In genomic region chr2:11501301-11502254, GRCm38 (mm10) we compare ENCODE assay signal across 9 mouse cellular contexts. TPM values are rescaled to one million over a fixed set of nuclear protein-coding genes. Genes with fewer than 3 reads are reported as not detected.
DNase-seq lines count a peak whose midpoint lies in the region; ATAC-seq lines count a peak whose summit lies in the region.
"Had no signal": no experiment of that assay in that cellular context is flagged by ENCODE, and none has a peak within 500 bp of the region (broad histone marks: within the 10 kb centered on the region; RNA-seq: fewer than 3 reads in every experiment).

No protein-coding gene starts in this region.

- H3K9me3 ChIP-seq in embryonic facial prominence, embryonic 14.5 days (ENCODE audit: control insufficient read depth, low read length) = no peaks in the 10 kb centered on the region
- no peaks in the 10 kb centered on the region for H3K9me3 ChIP-seq in limb, embryonic 12.5 days
- no peaks in the 10 kb centered on the region for H3K9me3 ChIP-seq in midbrain, embryonic 14.5 days (ENCODE audit: control insufficient read depth, low read length)
- H3K9me3 ChIP-seq: G1E had no signal

- ATAC-seq in embryonic facial prominence, embryonic 14.5 days (ENCODE audit: low read depth) = peak; percentile 88
- ATAC-seq in limb, embryonic 12.5 days (ENCODE audit: insufficient number of reproducible peaks, insufficient read depth, low FRiP score, low TSS enrichment, low read depth) = peak; percentile 84
- ATAC-seq in midbrain, embryonic 14.5 days (ENCODE audit: low FRiP score, low TSS enrichment) = peak; percentile 89

- under 1% methylated on average over 57 of the region's 76 CpGs for WGBS in embryonic facial prominence, embryonic 14.5 days
- under 1% methylated on average over 76 of the region's 76 CpGs for WGBS in limb, embryonic 12.5 days
- WGBS in midbrain, embryonic 14.5 days = under 1% methylated on average over 76 of the region's 76 CpGs

- peak; percentile 83 for DNase-seq in 3T3-L1 (ENCODE audit: low read depth, low spot score)
- DNase-seq in adrenal gland, postnatal 4 days (ENCODE audit: low spot score in 2 of 2) = peak; percentile 78 to 81
- peak; percentile 94 for DNase-seq in embryonic facial prominence, embryonic 14.5 days (ENCODE audit: low spot score)
- DNase-seq in heart, adult 8-10 months (ENCODE audit: low spot score) = peak; percentile 91
- peak; percentile 89 to 90 for DNase-seq in kidney, adult 8-10 months
- peak; percentile 95 for DNase-seq in midbrain, embryonic 14.5 days
- DNase-seq in spleen, adult 12 weeks (ENCODE audit: low spot score) = peak; percentile 75

- H3K27ac ChIP-seq in embryonic facial prominence, embryonic 14.5 days (replicated peaks; ENCODE audit: low read depth, low read length) = peak overlapping the region; percentile 94
- peak overlapping the region; percentile 86 for H3K27ac ChIP-seq in limb, embryonic 12.5 days
- peak overlapping the region; percentile 93 for H3K27ac ChIP-seq in midbrain, embryonic 14.5 days (replicated peaks; ENCODE audit: low read depth, low read length)

- peaks cover 13% of the 10 kb centered on the region for H3K4me1 ChIP-seq in embryonic facial prominence, embryonic 14.5 days (ENCODE audit: control insufficient read depth, insufficient read depth, low read length)
- H3K4me1 ChIP-seq in limb, embryonic 12.5 days (replicated peaks) = peaks cover 27% of the 10 kb centered on the region
- peaks cover 25% of the 10 kb centered on the region; the same call in 1 of the 2 replicates for H3K4me1 ChIP-seq in midbrain, embryonic 14.5 days (ENCODE audit: control insufficient read depth, insufficient read depth, low read length)

- H3K4me3 ChIP-seq in embryonic facial prominence, embryonic 14.5 days (ENCODE audit: low read depth, low read length) = peak overlapping the region; percentile 69
- peak overlapping the region; percentile 64 for H3K4me3 ChIP-seq in limb, embryonic 12.5 days (replicated peaks)
- peak overlapping the region; percentile 60 for H3K4me3 ChIP-seq in midbrain, embryonic 14.5 days (replicated peaks; ENCODE audit: low read depth, low read length)

- H3K36me3 ChIP-seq in embryonic facial prominence, embryonic 14.5 days (ENCODE audit: control insufficient read depth, insufficient read depth, low read length) = 0 out of 2 replicates have a peak, but pooled peaks cover 4% of the 10 kb centered on the region
- H3K36me3 ChIP-seq in limb, embryonic 12.5 days = peaks cover 10% of the 10 kb centered on the region; the same call in 1 of the 2 replicates
- H3K36me3 ChIP-seq in midbrain, embryonic 14.5 days (ENCODE audit: control insufficient read depth, insufficient read depth, low read length) = peaks cover 4% of the 10 kb centered on the region; the same call in 1 of the 2 replicates
- H3K36me3 ChIP-seq: G1E had no signal

- peak overlapping the region; percentile 85 for H3K4me2 ChIP-seq in embryonic facial prominence, embryonic 14.5 days (ENCODE audit: low read depth, low read length)
- H3K4me2 ChIP-seq in limb, embryonic 12.5 days = peak overlapping the region; percentile 70
- H3K4me2 ChIP-seq in midbrain, embryonic 14.5 days (ENCODE audit: low read length) = peak overlapping the region; percentile 91

- H3K9ac ChIP-seq in embryonic facial prominence, embryonic 14.5 days (ENCODE audit: low read depth, low read length) = peak overlapping the region; percentile 77
- H3K9ac ChIP-seq in limb, embryonic 12.5 days (replicated peaks) = peak overlapping the region; percentile 81
- H3K9ac ChIP-seq in midbrain, embryonic 14.5 days (replicated peaks; ENCODE audit: low read length) = peak overlapping the region; percentile 81

- 0 out of 2 replicates have a peak, but pooled peaks cover 6% of the 10 kb centered on the region for H3K27me3 ChIP-seq in embryonic facial prominence, embryonic 14.5 days (replicated peaks; ENCODE audit: control insufficient read depth, insufficient read depth, low read length)
- H3K27me3 ChIP-seq in limb, embryonic 12.5 days = peaks cover 24% of the 10 kb centered on the region
- peaks cover 12% of the 10 kb centered on the region; the same call in 1 of the 2 replicates for H3K27me3 ChIP-seq in midbrain, embryonic 14.5 days (ENCODE audit: control insufficient read depth, insufficient read depth, low read length)

RNA-seq across cellular contexts. Expression of gene Pfkfb3, which starts 52.3 kb away (rescaled TPM):
- 10 to 100 TPM; 37.2 to 38.1 TPM for total RNA-seq in adrenal gland, postnatal 4 days (2021)
- polyA plus RNA-seq in embryonic facial prominence, embryonic 14.5 days (2014; fragmentation: Nextera tagmentation; extraction: Ambion mirVana) = 9.2 and 9.8 TPM in 2 replicates
- total RNA-seq in heart, adult 8-10 months (2022) = 10 to 100 TPM in 2 of 4 experiments, 1 to 10 TPM in 2; 5.5 to 14.7 (median 9.7) TPM
- 15.7 and 15.9 TPM in 2 replicates for polyA plus RNA-seq in limb, embryonic 12.5 days (2016; fragmentation: Nextera tagmentation; extraction: Ambion mirVana)
- 28.7 and 31.4 TPM in 2 replicates for polyA plus RNA-seq in midbrain, embryonic 14.5 days (2014; fragmentation: Nextera tagmentation; extraction: Ambion mirVana)
- polyA plus RNA-seq: G1E had no signal

Comparison
In these comparisons a context has a peak if more than half of its experiments do, and no peak if none do; other contexts are left out.
1. Peak in every context shown above with its lines: DNase-seq, ATAC-seq, H3K4me3 ChIP-seq and H3K27ac ChIP-seq.